Mouse (Mus musculus): ENCODE results near the gene Dnmt3b.

- TF ChIP-seq MEF2A (IDR thresholded peaks at IDR 0.05; ENCODE audit: extremely low read depth, insufficient replicate concordance, low read depth, low read length, poor library complexity, severe bottlenecking), result no peak
- TF ChIP-seq HCFC1 (IDR thresholded peaks at IDR 0.05; ENCODE audit: low read depth, low read length), result no peak
- no peak for TF ChIP-seq CTCF (IDR thresholded peaks at IDR 0.05 in 2 of 3, conservative IDR thresholded peaks at IDR 0.05 in 1 of 3; ENCODE audit: control insufficient read depth in 1 of 3, insufficient read depth in 1 of 3, low read depth in 2 of 3, low read length in 3 of 3, poor library complexity in 1 of 3, severe bottlenecking in 1 of 3)
- TF ChIP-seq EP300 (IDR thresholded peaks at IDR 0.05; ENCODE audit: low read depth in 1 of 2, low read length in 2 of 2), result no peak
- TF ChIP-seq SIN3A (IDR thresholded peaks at IDR 0.05; ENCODE audit: low read length), result no peak
- no peak for TF ChIP-seq POLR2A (IDR thresholded peaks at IDR 0.05; ENCODE audit: control insufficient read depth in 1 of 2, insufficient read depth in 1 of 2, low read depth in 1 of 2, low read length in 2 of 2, poor library complexity in 1 of 2)
- TF ChIP-seq NELFE (IDR thresholded peaks at IDR 0.05; ENCODE audit: low read depth, low read length), result no peak
Measured at GRCm38 (mm10) chr2:153642496-153642895, 6.8 kb upstream of the Dnmt3b start.

All from MEL (cell line).